Mouse (Mus musculus) C2C12 (cell line): ENCODE data around the gene Sav1. TPM values are rescaled to one million over a fixed set of nuclear protein-coding genes. Genes with fewer than 3 reads are reported as not detected.
A peak's percentile ranks its signal among the peaks of the same experiment; 100 is the strongest.

Experiments
- H3K27me3 ChIP-seq: one replicate; pipeline ENCODE4 v1.6.1; 2011; ENCODE audit not compliant: control insufficient read depth, insufficient read depth, insufficient read length
- H3K36me3 ChIP-seq: one replicate; pipeline ENCODE4 v1.6.1; 2011; ENCODE audit not compliant: control insufficient read depth, insufficient read depth
- H3K4me3 ChIP-seq: one replicate; pipeline ENCODE4 v1.5.1; 2011; ENCODE audit warnings: mild to moderate bottlenecking, control low read depth; ENCODE audit not compliant: poor library complexity, insufficient read depth, severe bottlenecking
- H3K79me2 ChIP-seq: one replicate; pipeline ENCODE4 v1.6.1; 2011; ENCODE audit not compliant: control insufficient read depth, insufficient read depth
- H3K79me3 ChIP-seq: one replicate; pipeline ENCODE4 v1.6.1; 2011; ENCODE audit warnings: low read depth, control low read depth
- H3ac ChIP-seq: one replicate; pipeline ENCODE3; 2011; ENCODE audit warnings: low read depth; ENCODE audit not compliant: control insufficient read depth, insufficient read length
- CEBPB ChIP-seq: IDR thresholded peaks from one replicate; pipeline ENCODE4 v1.6.1; 2011; ENCODE audit warnings: low read depth, mild to moderate bottlenecking, control low read depth, moderate library complexity
- CTCF ChIP-seq: IDR thresholded peaks from one replicate; pipeline ENCODE4 v1.5.1; 2011; ENCODE audit not compliant: control insufficient read depth, insufficient read depth, insufficient read length
- FOSL1 ChIP-seq: IDR thresholded peaks from one replicate; pipeline ENCODE4 v1.8.0; 2011; ENCODE audit warnings: mild to moderate bottlenecking, low read length; ENCODE audit not compliant: poor library complexity, insufficient read depth, severe bottlenecking
- MAX ChIP-seq: IDR thresholded peaks from one replicate; pipeline ENCODE4 v1.6.1; 2011; ENCODE audit warnings: mild to moderate bottlenecking, control low read depth
- MYOD1 ChIP-seq: IDR thresholded peaks from one replicate; pipeline ENCODE4 v1.6.1; 2011; ENCODE audit warnings: low read depth; ENCODE audit not compliant: control insufficient read depth, insufficient read length
- MYOG ChIP-seq: IDR thresholded peaks from one replicate; pipeline ENCODE4 v1.6.1; 2011; ENCODE audit not compliant: control insufficient read depth, insufficient read length; ENCODE audit errors: extremely low read depth
- USF1 ChIP-seq: IDR thresholded peaks from one replicate; pipeline ENCODE4 v1.6.1; 2011; ENCODE audit warnings: low read depth, mild to moderate bottlenecking, control low read depth, moderate library complexity
- polyA plus RNA-seq: library from polyadenylated mRNA; unstranded; fragments of >200 nt; fragmentation: generic; extraction: Trizol; gene quantifications from one replicate; pipeline ENCODE4 v1.2.1, GENCODE M21; 2012; ENCODE audit warnings: missing spikeins

Gene Sav1
- polyA plus RNA-seq, 1 experiment, result 25.3 TPM

DNA sequence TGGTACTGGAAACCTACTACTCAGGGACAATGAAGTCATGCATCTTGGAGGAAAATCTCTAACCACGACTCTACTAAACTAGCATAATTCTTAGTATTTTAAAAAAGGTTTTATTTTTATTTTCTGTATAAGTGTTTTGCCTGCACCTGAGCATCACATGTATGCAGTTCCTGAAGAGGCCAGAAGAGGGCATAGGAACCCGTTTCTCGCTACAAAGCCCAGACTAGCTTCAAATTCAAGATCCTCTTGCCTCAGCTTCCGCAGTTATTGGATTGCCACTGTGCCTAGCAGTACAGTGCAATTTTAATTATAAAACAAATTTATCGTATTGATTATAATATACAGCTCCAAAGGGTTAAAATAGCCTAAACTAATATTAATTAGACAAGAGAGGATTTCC is 62.8 kb downstream of the Sav1 start:
- no peaks in the 10 kb centered on the region for H3K36me3 ChIP-seq
- H3K4me3 ChIP-seq, result no peak overlapping the region
- H3K79me3 ChIP-seq, result no peaks in the 10 kb centered on the region
- H3K79me2 ChIP-seq, result no peaks in the 10 kb centered on the region
- H3K27me3 ChIP-seq, result no peaks in the 10 kb centered on the region
- H3ac ChIP-seq, result no peak overlapping the region
- TF ChIP-seq CTCF (peak; percentile 38), FOSL1 (no peak)

GRCm38 (mm10) chr12:69923603-69924002 is 63.2 kb downstream of the Sav1 start:
- TF ChIP-seq MYOD1 (no peak), MYOG (no peak), CTCF (no peak), USF1 (no peak), MAX (no peak), FOSL1 (no peak), CEBPB (no peak)
- Histone ChIP-seq H3K79me2 (no peaks in the 10 kb centered on the region), H3ac (no peak overlapping the region), H3K4me3 (no peak overlapping the region), H3K27me3 (no peaks in the 10 kb centered on the region), H3K36me3 (no peaks in the 10 kb centered on the region), H3K79me3 (no peaks in the 10 kb centered on the region)

DNA sequence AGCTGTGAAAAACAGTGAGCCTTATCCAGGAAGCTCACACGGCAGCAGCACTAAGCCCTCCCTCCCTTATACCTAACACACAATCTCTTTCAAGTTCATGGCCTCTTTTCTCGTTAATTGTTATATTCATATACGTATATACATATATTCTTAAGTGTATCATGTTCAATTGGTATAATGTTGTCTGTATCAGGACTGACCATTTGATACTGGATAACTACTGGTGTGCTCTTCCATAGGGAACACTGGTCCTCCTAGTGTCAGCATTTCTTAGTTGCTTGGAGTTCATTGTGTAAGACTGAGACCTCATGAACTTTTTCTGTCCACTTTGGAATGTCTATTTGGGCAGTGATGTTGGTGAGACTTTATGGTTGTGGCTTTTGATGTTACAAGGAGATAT is 63.7 kb downstream of the Sav1 start:
- TF ChIP-seq FOSL1, result no peak
- TF ChIP-seq CEBPB, result no peak
- no peak for TF ChIP-seq USF1
- no peak for TF ChIP-seq MYOG
- no peak for TF ChIP-seq MYOD1
- TF ChIP-seq CTCF, result no peak
- no peak for TF ChIP-seq MAX
- no peaks in the 10 kb centered on the region for H3K27me3 ChIP-seq
- no peak overlapping the region for H3ac ChIP-seq
- no peaks in the 10 kb centered on the region for H3K79me3 ChIP-seq
- H3K4me3 ChIP-seq, result no peak overlapping the region
- no peaks in the 10 kb centered on the region for H3K79me2 ChIP-seq
- H3K36me3 ChIP-seq, result no peaks in the 10 kb centered on the region

DNA sequence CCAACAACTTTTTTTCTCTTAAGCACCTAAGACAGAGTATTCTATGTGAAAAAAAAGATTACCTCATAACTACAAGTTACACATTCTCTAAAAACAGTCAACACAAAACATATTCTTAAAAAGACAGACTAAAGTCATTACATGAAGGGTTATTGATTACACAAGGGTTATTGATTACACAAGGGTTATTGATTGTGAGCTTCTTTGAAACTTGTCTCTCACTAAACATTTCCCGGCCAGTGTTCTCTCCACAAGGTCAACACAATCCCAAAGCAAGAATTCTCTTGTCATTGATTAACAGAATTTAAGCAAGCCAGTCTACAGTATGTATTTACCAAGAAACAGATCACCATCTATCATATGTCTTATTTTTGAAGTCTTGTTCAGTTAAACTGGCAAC is 64.7 kb downstream of the Sav1 start:
- TF ChIP-seq MAX (no peak), MYOD1 (no peak), CTCF (no peak), CEBPB (no peak), FOSL1 (no peak), USF1 (no peak), MYOG (no peak)
- H3K4me3 ChIP-seq, result no peak overlapping the region
- no peaks in the 10 kb centered on the region for H3K36me3 ChIP-seq
- no peaks in the 10 kb centered on the region for H3K79me2 ChIP-seq
- H3K27me3 ChIP-seq, result no peaks in the 10 kb centered on the region
- H3ac ChIP-seq, result no peak overlapping the region
- H3K79me3 ChIP-seq, result no peaks in the 10 kb centered on the region

GRCm38 (mm10) chr12:69917870-69918269 is 68.9 kb downstream of the Sav1 start:
- Histone ChIP-seq H3K36me3 (no peaks in the 10 kb centered on the region), H3K79me2 (no peaks in the 10 kb centered on the region), H3ac (no peak overlapping the region), H3K79me3 (no peaks in the 10 kb centered on the region), H3K27me3 (no peaks in the 10 kb centered on the region), H3K4me3 (no peak overlapping the region)
- TF ChIP-seq CEBPB (no peak), CTCF (no peak), FOSL1 (no peak), MYOG (no peak), MYOD1 (no peak), USF1 (no peak)

Other genes starting within 250 kb of the Sav1 start
- not detected for gene Cdkl1, start 195.7 kb downstream of the Sav1 start, polyA plus RNA-seq
- 0.30 TPM for gene Atl1, start 94.4 kb downstream of the Sav1 start, polyA plus RNA-seq
- gene Map4k5, start 93.8 kb downstream of the Sav1 start, polyA plus RNA-seq, result 8.3 TPM
- 8.0 TPM for gene Nin, start 126.7 kb upstream of the Sav1 start, polyA plus RNA-seq
- not detected for gene Abhd12b, start 167.1 kb upstream of the Sav1 start, polyA plus RNA-seq
- not detected for gene Pygl, start 244.5 kb upstream of the Sav1 start, polyA plus RNA-seq